Mouse (Mus musculus): ENCODE results near the gene Asb16. TPM values are rescaled to one million over a fixed set of nuclear protein-coding genes. Genes with fewer than 3 reads are reported as not detected.

Gene Asb16
- polyA plus RNA-seq, 1 experiment from 2014 or later = 0.12 TPM

DNA sequence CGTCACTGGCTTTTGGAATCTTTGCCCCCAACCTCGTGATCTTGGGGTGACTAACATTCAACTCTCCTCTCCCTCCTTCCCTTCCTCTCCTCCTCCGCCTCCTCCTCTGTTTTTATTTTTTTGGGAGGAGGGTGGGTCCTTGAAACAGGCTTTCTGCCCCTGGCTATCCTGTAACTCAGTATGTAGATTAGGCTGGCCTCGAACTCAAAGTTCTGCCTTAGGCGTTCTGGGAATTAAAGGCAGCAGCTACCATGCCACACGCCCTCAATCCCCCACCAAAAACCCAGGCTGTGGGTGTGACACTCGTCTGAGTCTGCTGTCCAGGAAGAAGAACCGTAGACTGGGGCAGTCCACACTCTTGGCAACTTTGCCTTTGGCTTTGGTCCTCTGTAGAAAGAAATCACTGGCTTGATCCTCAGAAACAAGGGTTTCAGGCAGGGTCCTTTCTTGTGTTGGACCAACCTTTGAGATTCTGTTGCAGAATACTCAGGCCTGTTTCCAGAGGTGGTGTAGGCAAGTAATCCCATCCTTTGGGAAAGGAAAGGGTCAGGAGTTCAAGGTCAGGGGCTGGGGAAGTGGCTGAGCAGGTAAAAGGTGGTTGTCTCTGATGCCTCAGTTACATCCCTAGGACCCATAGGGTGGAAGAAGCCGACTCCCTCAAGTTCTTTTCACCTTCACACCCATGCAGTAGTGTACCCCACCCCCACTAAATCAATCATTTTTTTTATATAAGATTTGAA lies 19.0 kb upstream of the Asb16 start:
- peak overlapping the region; percentile 86 for H3K4me2 ChIP-seq (ENCODE audit: low read depth, low read length)
- H3K27me3 ChIP-seq (ENCODE audit: control insufficient read depth, insufficient read depth, low read length) = no peaks in the 10 kb centered on the region
- peaks cover 26% of the 10 kb centered on the region for H3K4me1 ChIP-seq (ENCODE audit: control insufficient read depth, insufficient read depth, low read length)
- 14% methylated on average over 9 of the region's 9 CpGs for WGBS
- H3K9me3 ChIP-seq (replicated peaks; ENCODE audit: control insufficient read depth, low read length) = no peaks in the 10 kb centered on the region
- ATAC-seq (ENCODE audit: insufficient read depth, low FRiP score) = no peak
- H3K9ac ChIP-seq (ENCODE audit: low read length) = peak overlapping the region; percentile 83
- peak overlapping the region; percentile 70 for H3K4me3 ChIP-seq (replicated peaks; ENCODE audit: low read length)
- H3K36me3 ChIP-seq (ENCODE audit: control insufficient read depth, insufficient read depth, low read length) = no peaks in the 10 kb centered on the region
- H3K27ac ChIP-seq (ENCODE audit: low read length) = no peak overlapping the region; the same call in 1 of the 2 replicates

DNA sequence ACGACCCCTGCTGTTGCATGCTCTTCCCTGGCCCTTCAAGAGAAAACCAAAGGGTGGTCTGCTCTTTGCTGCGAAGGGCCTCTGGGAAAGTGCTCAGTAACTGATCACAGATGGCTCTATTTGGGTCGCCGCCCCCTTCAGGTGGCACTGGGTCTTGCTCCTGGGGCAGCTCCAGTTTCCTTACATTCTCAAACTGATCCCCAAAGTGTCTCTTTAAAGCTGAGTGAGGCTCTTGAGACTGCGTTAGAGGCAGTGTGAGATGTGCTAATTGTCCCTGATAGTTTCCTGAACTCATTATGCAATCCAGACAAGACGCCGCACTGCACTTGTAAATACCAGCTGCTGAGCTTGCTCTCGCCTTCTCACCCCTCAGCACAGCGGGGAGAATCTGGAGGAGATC lies 11.0 kb upstream of the Asb16 start:
- Histone ChIP-seq H3K4me3 (replicated peaks; ENCODE audit: low read length) (no peak overlapping the region), H3K4me1 (ENCODE audit: control insufficient read depth, insufficient read depth, low read length) (no peaks in the 10 kb centered on the region), H3K27ac (ENCODE audit: low read length) (no peak overlapping the region), H3K4me2 (ENCODE audit: low read depth, low read length) (no peak overlapping the region), H3K36me3 (ENCODE audit: control insufficient read depth, insufficient read depth, low read length) (no peaks in the 10 kb centered on the region), H3K27me3 (ENCODE audit: control insufficient read depth, insufficient read depth, low read length) (no peaks in the 10 kb centered on the region), H3K9ac (ENCODE audit: low read length) (no peak overlapping the region), H3K9me3 (replicated peaks; ENCODE audit: control insufficient read depth, low read length) (no peaks in the 10 kb centered on the region)
- no peak for ATAC-seq (ENCODE audit: insufficient read depth, low FRiP score)
- 44% methylated on average over 9 of the region's 9 CpGs for WGBS

DNA sequence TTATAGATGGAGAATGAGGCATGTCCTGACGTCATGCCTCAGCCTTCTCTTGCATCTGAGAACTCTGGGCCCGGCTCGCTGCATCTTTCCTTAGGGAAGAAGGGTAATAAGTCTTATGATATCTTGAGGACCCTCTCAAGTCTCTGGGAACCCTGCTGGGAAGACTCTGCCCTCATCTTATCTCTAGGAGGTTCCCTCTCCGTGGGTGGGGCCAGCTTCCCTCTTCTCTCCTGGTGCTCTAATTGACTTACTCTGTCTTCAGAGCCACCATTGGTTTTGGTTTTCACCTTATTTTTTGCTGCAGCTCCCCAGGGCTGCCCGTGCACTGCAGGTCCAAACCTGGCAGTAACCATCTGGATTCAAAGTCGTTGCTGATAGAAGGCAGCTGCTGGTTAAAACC lies 10.4 kb upstream of the Asb16 start:
- no peak overlapping the region for H3K4me3 ChIP-seq (replicated peaks; ENCODE audit: low read length)
- no peaks in the 10 kb centered on the region for H3K36me3 ChIP-seq (ENCODE audit: control insufficient read depth, insufficient read depth, low read length)
- no peaks in the 10 kb centered on the region for H3K27me3 ChIP-seq (ENCODE audit: control insufficient read depth, insufficient read depth, low read length)
- WGBS = 85% methylated on average over 6 of the region's 6 CpGs
- H3K9ac ChIP-seq (ENCODE audit: low read length) = no peak overlapping the region
- H3K27ac ChIP-seq (ENCODE audit: low read length) = no peak overlapping the region
- H3K9me3 ChIP-seq (replicated peaks; ENCODE audit: control insufficient read depth, low read length) = no peaks in the 10 kb centered on the region
- no peaks in the 10 kb centered on the region for H3K4me1 ChIP-seq (ENCODE audit: control insufficient read depth, insufficient read depth, low read length)
- no peak overlapping the region for H3K4me2 ChIP-seq (ENCODE audit: low read depth, low read length)
- no peak for ATAC-seq (ENCODE audit: insufficient read depth, low FRiP score)

DNA sequence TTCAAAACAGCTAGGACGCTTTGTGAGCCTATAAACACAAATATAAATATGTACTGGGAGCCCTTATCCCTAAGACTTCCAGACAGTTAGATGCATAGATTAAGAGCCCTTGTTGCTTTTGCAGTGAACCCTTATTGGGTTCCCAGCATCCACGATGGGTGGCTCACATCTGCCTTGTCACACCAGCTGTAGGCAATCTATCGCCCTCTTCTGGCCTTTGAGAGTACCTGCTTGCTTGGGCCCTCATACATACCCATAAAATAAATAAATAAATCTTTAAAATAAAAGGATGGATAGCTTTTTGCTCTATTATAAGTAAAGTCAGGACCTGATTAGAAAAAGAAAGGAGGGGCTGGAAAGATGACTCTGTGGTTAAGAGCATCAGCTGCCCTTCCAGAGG lies 10.0 kb upstream of the Asb16 start:
- WGBS = 86% methylated on average over 3 of the region's 3 CpGs
- H3K4me3 ChIP-seq (replicated peaks; ENCODE audit: low read length) = no peak overlapping the region
- ATAC-seq (ENCODE audit: insufficient read depth, low FRiP score) = no peak
- H3K9me3 ChIP-seq (replicated peaks; ENCODE audit: control insufficient read depth, low read length) = no peaks in the 10 kb centered on the region
- H3K9ac ChIP-seq (ENCODE audit: low read length) = no peak overlapping the region
- H3K27ac ChIP-seq (ENCODE audit: low read length) = no peak overlapping the region
- no peak overlapping the region for H3K4me2 ChIP-seq (ENCODE audit: low read depth, low read length)
- H3K27me3 ChIP-seq (ENCODE audit: control insufficient read depth, insufficient read depth, low read length) = no peaks in the 10 kb centered on the region
- H3K36me3 ChIP-seq (ENCODE audit: control insufficient read depth, insufficient read depth, low read length) = no peaks in the 10 kb centered on the region
- no peaks in the 10 kb centered on the region for H3K4me1 ChIP-seq (ENCODE audit: control insufficient read depth, insufficient read depth, low read length)

DNA sequence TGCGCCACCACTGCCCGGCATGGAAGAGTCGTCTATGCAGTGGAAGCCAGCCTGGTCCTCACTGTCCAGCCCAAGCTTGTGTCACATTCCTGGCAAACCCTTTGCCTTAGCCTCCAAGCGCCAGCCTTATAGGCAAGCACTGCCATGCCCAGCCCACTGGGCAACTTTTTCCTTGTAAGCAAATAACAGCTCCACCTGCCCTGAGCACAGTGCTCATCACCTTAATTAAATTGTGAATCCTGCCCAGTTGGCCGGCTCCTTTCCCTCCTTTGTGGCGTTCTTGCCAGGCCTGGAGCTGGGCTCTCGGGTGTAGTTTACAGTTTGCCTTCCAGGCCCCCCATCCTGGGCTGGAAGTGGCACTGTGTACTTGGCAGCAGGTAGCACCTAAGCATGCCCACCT lies 5.3 kb upstream of the Asb16 start:
- no peaks in the 10 kb centered on the region for H3K36me3 ChIP-seq (ENCODE audit: control insufficient read depth, insufficient read depth, low read length)
- no peak overlapping the region for H3K4me3 ChIP-seq (replicated peaks; ENCODE audit: low read length)
- no peak overlapping the region for H3K9ac ChIP-seq (ENCODE audit: low read length)
- no peak overlapping the region for H3K4me2 ChIP-seq (ENCODE audit: low read depth, low read length)
- H3K4me1 ChIP-seq (ENCODE audit: control insufficient read depth, insufficient read depth, low read length) = peaks cover 4% of the 10 kb centered on the region; the same call in 1 of the 2 replicates
- WGBS = 91% methylated on average over 7 of the region's 7 CpGs
- H3K27me3 ChIP-seq (ENCODE audit: control insufficient read depth, insufficient read depth, low read length) = no peaks in the 10 kb centered on the region
- no peak for ATAC-seq (ENCODE audit: insufficient read depth, low FRiP score)
- no peak overlapping the region for H3K27ac ChIP-seq (ENCODE audit: low read length)
- no peaks in the 10 kb centered on the region for H3K9me3 ChIP-seq (replicated peaks; ENCODE audit: control insufficient read depth, low read length)

DNA sequence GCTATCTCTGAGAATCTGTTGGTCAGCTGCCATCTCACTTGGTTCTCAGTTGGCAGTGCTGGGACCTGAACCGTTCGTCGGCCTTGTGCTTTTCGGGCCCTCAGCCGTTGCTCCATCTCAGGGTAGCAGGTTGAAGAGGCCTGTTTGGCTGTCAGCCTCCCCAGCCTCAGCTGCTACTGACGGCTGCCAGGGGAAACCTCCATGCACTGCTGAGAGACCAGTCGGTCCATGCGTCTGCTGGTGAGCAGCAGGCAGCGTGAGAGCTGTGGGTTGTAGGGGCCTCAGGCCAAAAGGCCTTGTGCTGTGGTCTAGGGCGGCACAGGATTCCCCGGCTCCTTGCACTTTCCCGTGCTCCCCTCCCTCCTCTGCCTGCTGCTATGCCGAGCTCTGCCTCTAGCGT lies 2.7 kb upstream of the Asb16 start:
- H3K9me3 ChIP-seq (replicated peaks; ENCODE audit: control insufficient read depth, low read length) = no peaks in the 10 kb centered on the region
- no peak overlapping the region for H3K27ac ChIP-seq (ENCODE audit: low read length)
- ATAC-seq (ENCODE audit: insufficient read depth, low FRiP score) = no peak
- H3K36me3 ChIP-seq (ENCODE audit: control insufficient read depth, insufficient read depth, low read length) = no peaks in the 10 kb centered on the region
- H3K4me2 ChIP-seq (ENCODE audit: low read depth, low read length) = no peak overlapping the region
- 67% methylated on average over 14 of the region's 14 CpGs for WGBS
- H3K27me3 ChIP-seq (ENCODE audit: control insufficient read depth, insufficient read depth, low read length) = no peaks in the 10 kb centered on the region
- H3K9ac ChIP-seq (ENCODE audit: low read length) = no peak overlapping the region
- no peak overlapping the region for H3K4me3 ChIP-seq (replicated peaks; ENCODE audit: low read length)
- H3K4me1 ChIP-seq (ENCODE audit: control insufficient read depth, insufficient read depth, low read length) = peaks cover 4% of the 10 kb centered on the region; the same call in 1 of the 2 replicates

DNA sequence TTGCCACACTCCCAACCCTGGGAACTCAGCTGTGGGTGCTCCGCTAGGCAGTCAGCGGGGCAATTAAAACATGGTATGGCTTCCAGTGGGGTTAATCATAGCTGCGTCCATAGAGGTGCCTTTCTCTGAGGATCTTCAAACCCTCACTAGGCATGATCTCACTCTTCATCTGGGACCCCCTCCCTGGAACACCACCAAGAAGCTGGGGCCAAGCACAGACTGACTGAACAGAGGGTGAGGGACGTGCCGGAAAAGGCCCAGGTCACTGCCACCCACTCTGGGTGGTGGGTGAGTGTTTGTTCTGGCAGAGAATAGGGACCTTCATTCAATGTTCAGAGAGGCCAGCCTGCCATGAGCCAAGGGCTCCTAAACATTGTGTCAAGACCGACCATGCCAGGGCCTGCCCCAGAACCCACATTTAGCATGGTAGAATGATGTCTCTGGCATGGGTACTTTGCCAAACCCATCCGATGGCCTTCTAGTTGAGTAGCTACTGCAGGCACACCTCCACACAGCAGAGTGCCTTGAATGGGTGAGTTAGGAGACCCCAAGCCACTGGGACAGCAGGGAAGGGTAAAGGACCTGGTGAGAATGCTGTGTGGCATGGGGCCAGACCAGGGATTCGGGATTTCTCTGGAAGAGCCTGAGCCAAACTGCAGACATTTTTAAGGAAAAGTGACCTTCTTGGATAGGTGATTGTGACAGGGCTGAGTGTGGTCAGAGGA lies 1.8 kb upstream of the Asb16 start:
- no peaks in the 10 kb centered on the region for H3K9me3 ChIP-seq (replicated peaks; ENCODE audit: control insufficient read depth, low read length)
- H3K27me3 ChIP-seq (ENCODE audit: control insufficient read depth, insufficient read depth, low read length) = no peaks in the 10 kb centered on the region
- no peak for ATAC-seq (ENCODE audit: insufficient read depth, low FRiP score)
- peak overlapping the region; percentile 55 for H3K9ac ChIP-seq (ENCODE audit: low read length)
- WGBS = 90% methylated on average over 8 of the region's 8 CpGs
- H3K4me1 ChIP-seq (ENCODE audit: control insufficient read depth, insufficient read depth, low read length) = peaks cover 4% of the 10 kb centered on the region; the same call in 1 of the 2 replicates
- no peaks in the 10 kb centered on the region for H3K36me3 ChIP-seq (ENCODE audit: control insufficient read depth, insufficient read depth, low read length)
- H3K4me2 ChIP-seq (ENCODE audit: low read depth, low read length) = peak overlapping the region; percentile 39; the same call in 1 of the 2 replicates
- no peak overlapping the region for H3K27ac ChIP-seq (ENCODE audit: low read length)
- no peak overlapping the region for H3K4me3 ChIP-seq (replicated peaks; ENCODE audit: low read length)

DNA sequence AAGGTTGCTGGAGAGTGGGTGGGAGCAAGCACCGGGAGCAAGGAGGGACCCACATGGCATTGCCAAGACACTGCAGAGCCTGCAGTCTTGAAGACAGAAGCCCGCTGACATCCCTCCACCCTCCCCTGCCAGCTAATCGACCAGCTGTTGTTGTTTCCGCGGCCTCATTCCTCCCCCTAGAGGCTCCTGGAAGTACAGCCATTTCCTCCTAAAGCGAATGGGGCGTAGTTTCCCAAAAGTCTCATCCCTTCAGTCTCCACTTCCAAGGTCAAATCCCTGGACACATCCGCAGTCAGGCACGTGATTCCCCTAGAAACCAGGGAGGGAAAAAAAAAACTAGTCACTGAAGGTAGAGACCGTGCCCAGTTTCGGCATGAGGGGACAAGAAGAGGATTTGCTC lies 1.1 kb upstream of the Asb16 start:
- H3K9me3 ChIP-seq (replicated peaks; ENCODE audit: control insufficient read depth, low read length) = no peaks in the 10 kb centered on the region
- no peak overlapping the region for H3K27ac ChIP-seq (ENCODE audit: low read length)
- peak overlapping the region; percentile 39; the same call in 1 of the 2 replicates for H3K4me2 ChIP-seq (ENCODE audit: low read depth, low read length)
- peak overlapping the region; percentile 55 for H3K9ac ChIP-seq (ENCODE audit: low read length)
- H3K36me3 ChIP-seq (ENCODE audit: control insufficient read depth, insufficient read depth, low read length) = no peaks in the 10 kb centered on the region
- peak; percentile 39; the same call in 1 of the 2 replicates for ATAC-seq (ENCODE audit: insufficient read depth, low FRiP score)
- H3K4me1 ChIP-seq (ENCODE audit: control insufficient read depth, insufficient read depth, low read length) = peaks cover 4% of the 10 kb centered on the region; the same call in 1 of the 2 replicates
- H3K4me3 ChIP-seq (replicated peaks; ENCODE audit: low read length) = no peak overlapping the region
- WGBS = 6% methylated on average over 11 of the region's 11 CpGs
- H3K27me3 ChIP-seq (ENCODE audit: control insufficient read depth, insufficient read depth, low read length) = no peaks in the 10 kb centered on the region

DNA sequence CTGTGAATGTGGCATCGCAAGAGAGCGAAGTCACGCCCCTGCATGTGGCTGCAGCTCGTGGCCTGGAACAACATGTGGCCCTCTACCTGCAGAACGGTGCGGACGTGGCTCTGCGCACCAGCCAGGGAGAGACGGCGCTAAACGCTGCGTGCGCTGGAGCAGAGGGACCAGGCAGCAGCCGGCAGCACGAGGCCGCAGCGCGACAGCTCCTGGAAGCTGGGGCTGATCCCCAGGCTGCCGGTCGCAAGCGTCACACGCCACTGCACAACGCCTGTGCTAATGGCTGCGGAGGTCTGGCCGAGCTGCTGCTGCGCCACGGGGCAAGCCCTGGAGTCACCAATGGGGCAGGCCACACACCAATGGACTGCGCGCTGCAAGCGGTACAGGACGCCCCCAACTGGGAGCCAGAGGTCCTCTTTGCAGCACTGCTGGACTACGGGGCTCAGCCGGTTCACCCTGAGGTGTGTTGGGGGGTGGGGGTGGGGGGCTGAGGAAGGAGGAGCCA lies 7.9 kb downstream of the Asb16 start:
- H3K9me3 ChIP-seq (replicated peaks; ENCODE audit: control insufficient read depth, low read length) = no peaks in the 10 kb centered on the region
- 2% methylated on average over 33 of the region's 33 CpGs for WGBS
- H3K9ac ChIP-seq (ENCODE audit: low read length) = peak overlapping the region; percentile 77
- peak; percentile 67 for ATAC-seq (ENCODE audit: insufficient read depth, low FRiP score)
- H3K27me3 ChIP-seq (ENCODE audit: control insufficient read depth, insufficient read depth, low read length) = no peaks in the 10 kb centered on the region
- peak overlapping the region; percentile 41 for H3K4me3 ChIP-seq (replicated peaks; ENCODE audit: low read length)
- H3K4me2 ChIP-seq (ENCODE audit: low read depth, low read length) = peak overlapping the region; percentile 79
- no peak overlapping the region for H3K27ac ChIP-seq (ENCODE audit: low read length)
- no peaks in the 10 kb centered on the region for H3K36me3 ChIP-seq (ENCODE audit: control insufficient read depth, insufficient read depth, low read length)
- peaks cover 9% of the 10 kb centered on the region for H3K4me1 ChIP-seq (ENCODE audit: control insufficient read depth, insufficient read depth, low read length)
